Mouse (Mus musculus): Measurements from ENCODE around the gene Megf8. TPM values are rescaled to one million over a fixed set of nuclear protein-coding genes. Genes with fewer than 3 reads are reported as not detected.

Gene Megf8
- total RNA-seq, 1 experiment, result 47.5 TPM

GRCm38 (mm10) chr7:25279076-25279860 lies 37.7 kb upstream of the Megf8 start:
- H3K4me3 ChIP-seq (ENCODE audit: insufficient read depth in 1 of 2, low read depth in 1 of 2, low read length in 2 of 2, poor library complexity in 1 of 2, severe bottlenecking in 1 of 2), result peak overlapping the region; percentile 84 to 85
- peak overlapping the region; percentile 86 for H3K9ac ChIP-seq (ENCODE audit: insufficient read depth, low read depth, low read length, poor library complexity, severe bottlenecking)
- TF ChIP-seq MAFK (IDR thresholded peaks at IDR 0.05; ENCODE audit: insufficient read depth, low read depth, low read length), result no peak
- no peak; the same call in 1 of the 2 replicates for TF ChIP-seq HCFC1 (IDR thresholded peaks at IDR 0.05; ENCODE audit: borderline replicate concordance, insufficient read depth, low read length)
- no peak for TF ChIP-seq ZNF384 (IDR thresholded peaks at IDR 0.05; ENCODE audit: low read depth, low read length)
- TF ChIP-seq ZC3H11A (IDR thresholded peaks at IDR 0.05; ENCODE audit: borderline replicate concordance, low read depth, low read length), result no peak
- TF ChIP-seq CHD2 (IDR thresholded peaks at IDR 0.05; ENCODE audit: low read depth, low read length), result no peak
- peak; percentile 78 for DNase-seq (ENCODE audit: low read depth, low spot score)
- H3K4me1 ChIP-seq (ENCODE audit: control insufficient read depth in 2 of 2, insufficient read depth in 2 of 2, low read length in 2 of 2, poor library complexity in 1 of 2), result peaks cover 24 to 49% of the 10 kb centered on the region in 2 experiments
- no peaks in the 10 kb centered on the region; the same call in 1 of the 2 replicates for H3K36me3 ChIP-seq (ENCODE audit: control insufficient read depth, insufficient read depth, low read length, poor library complexity, severe bottlenecking)
- in situ Hi-C loops (cut with MboI; ENCODE audit: low sequenced_read_pairs in 2 of 2, unreplicated experiment in 2 of 2), result no loop called here
- no peaks in the 10 kb centered on the region for H3K9me3 ChIP-seq (ENCODE audit: control insufficient read depth, insufficient read depth, low read depth, low read length)
- H3K27ac ChIP-seq (ENCODE audit: insufficient read depth, low read depth, low read length, poor library complexity, severe bottlenecking), result peak overlapping the region; percentile 87

GRCm38 (mm10) chr7:25279861-25280791 lies 36.8 kb upstream of the Megf8 start:
- TF ChIP-seq MAFK (IDR thresholded peaks at IDR 0.05; ENCODE audit: insufficient read depth, low read depth, low read length) (no peak), ZC3H11A (IDR thresholded peaks at IDR 0.05; ENCODE audit: borderline replicate concordance, low read depth, low read length) (no peak), ZNF384 (IDR thresholded peaks at IDR 0.05; ENCODE audit: low read depth, low read length) (no peak), CHD2 (IDR thresholded peaks at IDR 0.05; ENCODE audit: low read depth, low read length) (no peak), HCFC1 (IDR thresholded peaks at IDR 0.05; ENCODE audit: borderline replicate concordance, insufficient read depth, low read length) (no peak)
- H3K4me3 ChIP-seq (ENCODE audit: insufficient read depth in 1 of 2, low read depth in 1 of 2, low read length in 2 of 2, poor library complexity in 1 of 2, severe bottlenecking in 1 of 2), result peak overlapping the region; percentile 84 to 85
- H3K9ac ChIP-seq (ENCODE audit: insufficient read depth, low read depth, low read length, poor library complexity, severe bottlenecking), result peak overlapping the region; percentile 86
- in situ Hi-C loops (cut with MboI; ENCODE audit: low sequenced_read_pairs in 2 of 2, unreplicated experiment in 2 of 2), result no loop called here
- H3K36me3 ChIP-seq (ENCODE audit: control insufficient read depth, insufficient read depth, low read length, poor library complexity, severe bottlenecking), result peaks cover 5% of the 10 kb centered on the region
- peaks cover 24 to 44% of the 10 kb centered on the region in 2 experiments for H3K4me1 ChIP-seq (ENCODE audit: control insufficient read depth in 2 of 2, insufficient read depth in 2 of 2, low read length in 2 of 2, poor library complexity in 1 of 2)
- DNase-seq (ENCODE audit: low read depth, low spot score), result no peak
- H3K9me3 ChIP-seq (ENCODE audit: control insufficient read depth, insufficient read depth, low read depth, low read length), result no peaks in the 10 kb centered on the region
- peak overlapping the region; percentile 41; the same call in 1 of the 2 replicates for H3K27ac ChIP-seq (ENCODE audit: insufficient read depth, low read depth, low read length, poor library complexity, severe bottlenecking)

- peaks cover 18 to 36% of the 10 kb centered on the region in 2 experiments for H3K4me1 ChIP-seq (ENCODE audit: control insufficient read depth in 2 of 2, insufficient read depth in 2 of 2, low read length in 2 of 2, poor library complexity in 1 of 2)
- in situ Hi-C loops (cut with MboI; ENCODE audit: low sequenced_read_pairs in 2 of 2, unreplicated experiment in 2 of 2), result no loop called here
- H3K27ac ChIP-seq (ENCODE audit: insufficient read depth, low read depth, low read length, poor library complexity, severe bottlenecking), result 0 out of 2 replicates have a peak overlapping the region, but pooled peaks have one; percentile 12
Observed at GRCm38 (mm10) chr7:25281166-25281733, 35.7 kb upstream of the Megf8 start.

More at GRCm38 (mm10) chr7:25281166-25281733, 35.7 kb upstream of the Megf8 start:
- no peak for DNase-seq (ENCODE audit: low read depth, low spot score)
- peaks cover 15% of the 10 kb centered on the region for H3K36me3 ChIP-seq (ENCODE audit: control insufficient read depth, insufficient read depth, low read length, poor library complexity, severe bottlenecking)
- no peak for TF ChIP-seq ZC3H11A (IDR thresholded peaks at IDR 0.05; ENCODE audit: borderline replicate concordance, low read depth, low read length)
- no peak for TF ChIP-seq ZNF384 (IDR thresholded peaks at IDR 0.05; ENCODE audit: low read depth, low read length)
- no peak for TF ChIP-seq HCFC1 (IDR thresholded peaks at IDR 0.05; ENCODE audit: borderline replicate concordance, insufficient read depth, low read length)
- no peak for TF ChIP-seq CHD2 (IDR thresholded peaks at IDR 0.05; ENCODE audit: low read depth, low read length)
- TF ChIP-seq MAFK (IDR thresholded peaks at IDR 0.05; ENCODE audit: insufficient read depth, low read depth, low read length), result no peak
- no peaks in the 10 kb centered on the region for H3K9me3 ChIP-seq (ENCODE audit: control insufficient read depth, insufficient read depth, low read depth, low read length)
- H3K9ac ChIP-seq (ENCODE audit: insufficient read depth, low read depth, low read length, poor library complexity, severe bottlenecking), result peak overlapping the region; percentile 29; the same call in 1 of the 2 replicates
- H3K4me3 ChIP-seq (ENCODE audit: insufficient read depth in 1 of 2, low read depth in 1 of 2, low read length in 2 of 2, poor library complexity in 1 of 2, severe bottlenecking in 1 of 2), result peak overlapping the region; percentile 47 to 71
